In the genomic region with DNA sequence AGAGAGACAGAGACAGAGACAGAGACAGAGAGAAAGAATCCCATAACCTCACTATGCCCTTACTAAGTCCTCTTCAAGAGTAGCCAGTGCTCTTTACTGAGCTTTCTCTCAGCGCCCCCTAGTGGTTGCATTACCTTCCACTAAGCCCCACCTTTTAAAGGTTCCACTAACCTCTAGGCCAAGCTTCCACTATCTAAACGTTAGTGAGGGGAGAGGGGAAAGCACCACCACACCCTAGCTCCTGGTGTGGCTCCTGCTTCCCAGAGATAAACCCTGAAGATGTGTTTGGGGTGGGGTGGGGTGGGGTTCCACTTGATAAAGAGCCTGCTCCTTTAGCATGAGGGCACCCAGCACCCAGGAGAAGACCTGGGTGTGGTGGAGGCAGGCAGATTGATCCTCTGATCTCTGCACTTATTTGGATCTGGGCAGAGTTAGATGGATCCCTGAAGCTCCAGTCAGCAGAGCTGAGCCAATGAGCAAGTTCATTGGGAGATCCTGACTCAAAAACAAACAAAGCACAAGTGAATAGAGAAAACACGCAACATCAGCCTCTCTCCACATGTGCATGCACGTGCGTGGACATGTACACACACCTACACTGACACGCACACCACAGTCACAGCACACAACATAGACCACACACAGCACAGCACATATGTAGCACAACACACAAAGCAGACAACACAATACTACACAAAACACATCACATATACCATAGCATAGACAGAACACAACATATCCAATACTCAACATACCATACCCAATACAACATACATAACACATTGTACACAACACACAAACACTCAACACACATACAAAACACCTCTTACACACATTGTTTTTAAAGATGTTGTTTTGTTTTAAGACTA, we compare ENCODE assay signal across 8 mouse cellular contexts. TPM values are rescaled to one million over a fixed set of nuclear protein-coding genes. Genes with fewer than 3 reads are reported as not detected.
A peak's percentile ranks its signal among the peaks of the same experiment; 100 is the strongest.
DNase-seq lines count a peak whose midpoint lies in the region; ATAC-seq and TF ChIP-seq lines count a peak whose summit lies in the region.
"Had no signal": no experiment of that assay in that cellular context is flagged by ENCODE, and none has a peak within 500 bp of the region (broad histone marks: within the 10 kb centered on the region; RNA-seq: fewer than 3 reads in every experiment).

No protein-coding gene starts in this region.

- peak; percentile 77 for ATAC-seq in erythroblast, adult 5-6 weeks (replicated peaks; ENCODE audit: low FRiP score, poor library complexity, severe bottlenecking)
- peak; percentile 50 for ATAC-seq in inflammation-experienced regulatory T-cells, adult 6 months
- ATAC-seq in liver, embryonic 16.5 days (ENCODE audit: low read depth): peak; percentile 94

- H3K27ac ChIP-seq in liver, embryonic 16.5 days (ENCODE audit: low read length): no peak overlapping the region
- H3K27ac ChIP-seq in spleen, adult 2 months (ENCODE audit: insufficient read depth, low read length): no peak overlapping the region
- H3K27ac ChIP-seq: heart, embryonic 15.5 days had no signal

- H3K36me3 ChIP-seq in liver, embryonic 16.5 days (ENCODE audit: control insufficient read depth, insufficient read depth): no peaks in the 10 kb centered on the region
- H3K36me3 ChIP-seq in spleen, adult 2 months (ENCODE audit: control insufficient read depth, insufficient read depth, low read length): no peaks in the 10 kb centered on the region
- H3K36me3 ChIP-seq: heart, embryonic 15.5 days had no signal

- TF ChIP-seq POLR2A in brain, embryonic 14.5 days (IDR thresholded peaks at IDR 0.05; ENCODE audit: borderline replicate concordance, extremely low read depth, insufficient read depth, insufficient read length, poor library complexity, severe bottlenecking): no peak
- TF ChIP-seq POLR2A in spleen, adult 2 months (IDR thresholded peaks at IDR 0.05; ENCODE audit: low read depth, low read length): no peak

- TF ChIP-seq CTCF in brain, embryonic 14.5 days (IDR thresholded peaks at IDR 0.05; ENCODE audit: borderline replicate concordance, extremely low read depth, insufficient read depth, insufficient read length): peak; percentile 67; the same call in 1 of the 2 replicates
- TF ChIP-seq CTCF in spleen, adult 2 months (IDR thresholded peaks at IDR 0.05; ENCODE audit: extremely low read depth, insufficient read depth, insufficient read length, insufficient replicate concordance): peak; percentile 47; the same call in 1 of the 2 replicates

- H3K4me3 ChIP-seq in liver, embryonic 16.5 days (ENCODE audit: low read depth, low read length): no peak overlapping the region
- no peak overlapping the region for H3K4me3 ChIP-seq in spleen, adult 2 months (ENCODE audit: extremely low read depth, insufficient read depth, insufficient read length)
- H3K4me3 ChIP-seq: heart, embryonic 15.5 days had no signal

- H3K4me2 ChIP-seq in liver, embryonic 16.5 days (ENCODE audit: low read depth, low read length): no peak overlapping the region
- H3K4me2 ChIP-seq: heart, embryonic 15.5 days had no signal

- peaks cover 25% of the 10 kb centered on the region for H3K4me1 ChIP-seq in liver, embryonic 16.5 days (ENCODE audit: control insufficient read depth, low read depth, low read length)
- no peaks in the 10 kb centered on the region for H3K4me1 ChIP-seq in spleen, adult 2 months (ENCODE audit: control insufficient read depth, insufficient read depth, insufficient read length)
- H3K4me1 ChIP-seq: heart, embryonic 15.5 days had no signal

- H3K9me3 ChIP-seq in liver, embryonic 16.5 days (replicated peaks; ENCODE audit: control insufficient read depth, low read length): no peaks in the 10 kb centered on the region
- H3K9me3 ChIP-seq: heart, embryonic 15.5 days had no signal

- peak; percentile 83 for DNase-seq in A20 (ENCODE audit: low read depth, low spot score)
- DNase-seq in CD4-positive, CD25-positive, alpha-beta regulatory T cell, adult 2 months (ENCODE audit: low read depth, low spot score): peak; percentile 85
- peak; percentile 71 for DNase-seq in brain, embryonic 14.5 days (ENCODE audit: low read depth)
- DNase-seq in spleen, adult 2 months (ENCODE audit: low read depth in 1 of 2, low spot score in 2 of 2): peak; percentile 45 to 57

- peaks cover 6% of the 10 kb centered on the region for H3K27me3 ChIP-seq in liver, embryonic 16.5 days (ENCODE audit: control insufficient read depth, insufficient read depth, low read depth, low read length)
- no peaks in the 10 kb centered on the region for H3K27me3 ChIP-seq in spleen, adult 2 months (ENCODE audit: control insufficient read depth, insufficient read depth, low read length)
- H3K27me3 ChIP-seq: heart, embryonic 15.5 days had no signal

- H3K9ac ChIP-seq in liver, embryonic 16.5 days (ENCODE audit: low read depth, low read length): no peak overlapping the region
- H3K9ac ChIP-seq: heart, embryonic 15.5 days had no signal

- WGBS in liver, embryonic 16.5 days (ENCODE audit: insufficient replicate concordance): 52% methylated on average over 6 of the region's 6 CpGs
- WGBS in spleen, adult 2 months: 63% methylated on average over 6 of the region's 6 CpGs

RNA-seq across cellular contexts. Expression of gene Olfm2, which starts 11.2 kb away (rescaled TPM):
- polyA plus RNA-seq in brain, embryonic 14.5 days (2012; rRNA removed): 139 and 162 TPM in 2 replicates
- not detected in 2 replicates for total RNA-seq in erythroblast, adult 5-6 weeks (2015; ENCODE audit: low replicate concordance)
- total RNA-seq in erythroblast, adult 5-6 weeks (2017; ENCODE audit: low replicate concordance): not detected in 2 replicates
- polyA plus RNA-seq in inflammation-experienced regulatory T-cells, adult 6 months (2017; shearing (Covaris generic)): under 1 TPM in 1 of 3 experiments, not detected in 2; 0.90 TPM
- polyA plus RNA-seq in liver, embryonic 16.5 days (2015; fragmentation: Nextera tagmentation; extraction: Ambion mirVana): 0.20 and 0.25 TPM in 2 replicates
- polyA plus RNA-seq in spleen, adult 2 months (2012; rRNA removed): 0.50 and 0.53 TPM in 2 replicates

RNA-seq across cellular contexts. Expression of gene Col5a3, which starts 57.5 kb away (rescaled TPM):
- polyA plus RNA-seq in brain, embryonic 14.5 days (2012; rRNA removed): 0.85 and 1.2 TPM in 2 replicates
- not detected in 2 replicates for total RNA-seq in erythroblast, adult 5-6 weeks (2015; ENCODE audit: low replicate concordance)
- 0.26 TPM in 1 of 2 replicates, not detected in the other for total RNA-seq in erythroblast, adult 5-6 weeks (2017; ENCODE audit: low replicate concordance)
- not detected for polyA plus RNA-seq in inflammation-experienced regulatory T-cells, adult 6 months (2017; shearing (Covaris generic))
- 0.19 and 0.33 TPM in 2 replicates for polyA plus RNA-seq in liver, embryonic 16.5 days (2015; fragmentation: Nextera tagmentation; extraction: Ambion mirVana)
- 1.4 TPM in 2 replicates for polyA plus RNA-seq in spleen, adult 2 months (2012; rRNA removed)

Comparison
In these comparisons a context has a peak if more than half of its experiments do, and no peak if none do; other contexts are left out.
1. RNA of gene Olfm2, which starts 11.2 kb away (polyA plus RNA-seq): 139 to 162 TPM in brain, embryonic 14.5 days; 0.50 to 0.53 TPM in spleen, adult 2 months, 0.90 TPM in inflammation-experienced regulatory T-cells, adult 6 months and 0.20 to 0.25 TPM in liver, embryonic 16.5 days; every median in the first group is over 10 times any median in the second.
2. Peak in every context shown above with its lines, with median percentiles within 50 percentile points of each other: DNase-seq and ATAC-seq.